Mouse (Mus musculus): ENCODE measurements around the gene Abcg4.

DNA sequence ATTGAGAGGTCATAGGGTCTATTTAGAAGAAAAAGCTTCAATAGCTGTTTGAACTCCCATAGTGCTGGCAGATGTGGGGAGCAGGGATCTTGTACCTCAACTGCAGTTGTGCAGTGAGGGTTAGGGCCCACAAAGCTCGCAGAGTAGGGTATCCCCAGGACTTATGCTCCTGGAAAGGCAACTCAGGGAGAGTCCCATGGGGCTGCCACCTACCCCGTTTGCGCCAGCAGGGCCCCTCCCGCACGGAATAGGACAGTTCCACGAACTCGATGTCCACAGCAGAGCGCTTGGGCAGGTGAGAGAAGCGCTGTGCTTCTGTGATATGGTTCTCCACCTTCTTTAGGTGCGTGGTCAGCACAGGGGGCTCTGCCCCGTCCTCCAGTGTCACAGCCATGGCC lies 1.4 kb downstream of the Abcg4 start:
- TF ChIP-seq CTCF (IDR thresholded peaks at IDR 0.05; ENCODE audit: control insufficient read depth, insufficient read depth, insufficient read length) (no peak), USF1 (IDR thresholded peaks at IDR 0.05; ENCODE audit: low read depth) (no peak), MAX (IDR thresholded peaks at IDR 0.05) (no peak), MYOD1 (IDR thresholded peaks at IDR 0.05; ENCODE audit: control insufficient read depth, insufficient read length, low read depth) (no peak), FOSL1 (IDR thresholded peaks at IDR 0.05; ENCODE audit: insufficient read depth, low read length, poor library complexity, severe bottlenecking) (no peak)
